Mouse (Mus musculus) right cerebral cortex, postnatal 36 days (tissue): ENCODE data around the gene Cd69.

Experiments used
- DNase-seq, 2 experiments: peaks; one replicate each; pipeline ENCODE4 v3.0.0; 2022; ENCODE audit warnings: low spot score in 2 of 2, mixed read lengths in 1 of 2

Gene Cd69

DNA sequence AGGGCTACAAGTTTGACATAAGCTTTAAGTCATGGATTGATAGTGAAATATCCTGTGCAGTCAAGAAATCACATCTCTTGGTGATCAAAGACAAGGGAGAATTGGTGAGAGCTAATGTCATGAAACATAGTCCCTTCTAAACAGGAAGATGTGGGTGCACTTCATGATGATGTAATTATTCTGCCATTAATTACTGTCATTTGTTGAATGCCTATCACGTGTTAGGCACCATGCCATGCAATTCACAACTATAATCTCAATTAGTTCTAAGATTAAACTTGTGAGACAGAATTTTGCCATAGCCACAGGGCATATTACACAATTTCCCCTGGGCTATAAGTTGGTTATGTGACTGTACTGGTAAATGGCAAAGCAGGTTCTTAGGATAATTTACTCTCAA lies 28.2 kb downstream of the Cd69 start:
- no peak for DNase-seq

DNA sequence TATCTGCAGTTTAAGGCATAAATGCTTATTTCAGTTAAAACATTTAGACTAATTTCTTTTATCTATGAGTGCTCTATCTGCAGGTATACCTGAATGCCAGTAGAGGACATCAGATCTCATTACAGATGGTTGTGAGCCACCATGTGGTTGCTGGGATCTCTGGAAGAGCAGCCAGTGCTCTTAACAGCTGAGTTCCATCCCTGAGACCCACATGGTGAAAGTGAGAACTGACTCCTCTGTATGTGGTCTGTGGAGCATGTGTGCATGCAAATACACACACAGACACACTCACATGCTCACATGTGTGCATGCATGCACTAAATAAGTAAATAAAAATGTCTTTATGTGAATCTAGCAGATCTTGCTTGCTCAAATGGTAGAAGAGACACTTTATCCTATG lies 29.4 kb downstream of the Cd69 start:
- no peak for DNase-seq

DNA sequence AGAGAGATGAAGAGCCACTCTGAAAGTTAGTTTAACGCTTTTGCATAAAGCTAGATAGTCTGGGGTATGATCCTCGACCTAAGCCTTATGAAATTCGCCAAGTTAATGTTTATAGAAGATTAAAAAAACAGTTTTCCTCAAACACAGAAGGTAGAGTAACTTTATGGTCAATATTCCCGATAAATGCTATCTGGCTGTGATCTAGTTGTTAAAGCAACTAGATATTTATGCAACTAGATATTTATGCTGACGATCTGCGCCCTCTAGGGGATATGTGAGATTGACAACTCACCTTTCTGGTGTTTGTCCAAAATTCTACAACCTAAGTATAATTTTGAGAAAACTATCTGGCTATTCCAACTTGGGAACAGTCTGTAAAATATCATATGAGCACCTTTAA lies 33.3 kb downstream of the Cd69 start:
- DNase-seq: no peak

DNA sequence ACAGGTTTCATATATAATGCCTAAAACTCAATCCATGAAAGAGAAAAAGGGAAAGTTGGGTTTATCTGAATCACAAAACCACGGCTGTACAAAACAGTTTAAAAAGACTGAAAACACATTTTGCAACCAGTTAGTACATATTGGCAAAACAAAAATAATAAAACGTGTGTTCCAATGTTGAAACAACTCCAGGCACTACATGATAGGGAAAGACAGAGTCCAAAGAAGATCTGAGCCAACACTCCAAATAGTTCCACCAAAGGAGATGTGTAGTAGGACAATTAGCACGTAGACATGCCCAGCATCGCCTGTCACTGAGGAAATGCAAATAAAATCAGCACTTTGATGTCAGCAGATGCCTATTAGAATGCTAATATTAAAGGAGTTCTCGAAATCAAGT lies 33.8 kb downstream of the Cd69 start:
- no peak for DNase-seq

DNA sequence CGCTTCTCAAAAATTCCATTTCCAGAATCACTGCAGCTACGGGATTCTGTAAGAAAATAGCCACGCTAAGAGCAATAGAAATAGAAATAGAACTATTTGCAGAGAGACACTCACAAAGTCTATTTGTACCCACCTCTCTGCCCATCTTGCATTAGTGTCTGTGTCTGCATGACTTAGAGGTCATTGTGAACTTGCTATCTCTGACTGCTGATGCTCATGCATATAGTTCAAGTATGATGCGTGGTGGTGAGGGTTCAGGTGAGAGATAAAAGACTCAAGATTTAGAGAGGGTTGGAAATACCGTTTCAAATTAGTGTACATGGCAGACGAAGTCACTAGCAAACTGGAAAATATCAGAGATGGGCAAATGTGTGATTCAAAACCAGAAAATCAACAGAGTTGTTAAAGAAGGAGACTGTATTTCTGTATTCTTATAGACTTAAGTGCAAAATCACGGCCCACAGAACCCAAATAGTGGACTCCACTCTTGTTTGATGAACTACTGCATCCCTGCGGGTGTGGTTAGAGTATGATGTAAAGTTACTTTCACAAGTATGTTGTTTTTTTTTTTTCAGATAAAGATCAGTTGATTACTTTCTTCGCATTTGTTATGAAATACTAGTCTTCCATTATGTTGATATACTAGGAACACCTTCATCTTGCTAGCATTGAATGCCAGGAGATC lies 35.5 kb downstream of the Cd69 start:
- no peak for DNase-seq

DNA sequence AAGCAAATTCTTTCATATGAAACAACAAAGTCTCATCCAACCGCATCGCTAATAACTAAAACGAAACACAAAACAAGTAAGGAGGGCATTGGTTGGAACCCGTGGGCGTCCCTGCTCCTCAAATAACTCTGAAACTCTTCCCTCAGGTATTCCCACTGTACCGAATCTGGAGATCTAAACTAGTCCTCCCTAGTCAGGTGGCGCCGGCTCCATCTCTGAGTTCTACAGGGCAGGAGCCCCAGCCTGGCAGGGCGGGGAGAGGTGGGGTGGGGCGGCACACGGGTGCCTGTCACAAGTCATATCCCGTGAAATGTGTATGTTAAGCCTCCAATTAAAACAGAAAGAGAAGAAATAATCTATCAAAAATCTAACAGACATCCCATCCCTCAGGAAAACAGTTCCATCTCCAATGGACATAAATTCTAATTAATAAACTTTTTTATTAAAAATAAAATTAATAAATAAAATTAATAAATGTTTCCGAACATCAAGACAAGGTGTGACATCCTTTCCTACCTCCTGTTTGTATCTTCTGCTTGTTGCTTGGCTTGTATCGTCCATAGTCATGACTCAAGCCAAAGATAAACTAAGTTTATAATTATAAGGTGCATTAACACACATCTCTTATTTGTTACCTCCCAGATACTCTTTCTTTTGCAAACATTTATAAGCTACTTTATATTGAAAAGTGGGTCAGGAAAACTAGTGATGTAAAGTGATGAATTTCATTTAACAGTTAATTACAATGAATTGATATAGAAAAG lies 36.8 kb downstream of the Cd69 start:
- no peak for DNase-seq

DNA sequence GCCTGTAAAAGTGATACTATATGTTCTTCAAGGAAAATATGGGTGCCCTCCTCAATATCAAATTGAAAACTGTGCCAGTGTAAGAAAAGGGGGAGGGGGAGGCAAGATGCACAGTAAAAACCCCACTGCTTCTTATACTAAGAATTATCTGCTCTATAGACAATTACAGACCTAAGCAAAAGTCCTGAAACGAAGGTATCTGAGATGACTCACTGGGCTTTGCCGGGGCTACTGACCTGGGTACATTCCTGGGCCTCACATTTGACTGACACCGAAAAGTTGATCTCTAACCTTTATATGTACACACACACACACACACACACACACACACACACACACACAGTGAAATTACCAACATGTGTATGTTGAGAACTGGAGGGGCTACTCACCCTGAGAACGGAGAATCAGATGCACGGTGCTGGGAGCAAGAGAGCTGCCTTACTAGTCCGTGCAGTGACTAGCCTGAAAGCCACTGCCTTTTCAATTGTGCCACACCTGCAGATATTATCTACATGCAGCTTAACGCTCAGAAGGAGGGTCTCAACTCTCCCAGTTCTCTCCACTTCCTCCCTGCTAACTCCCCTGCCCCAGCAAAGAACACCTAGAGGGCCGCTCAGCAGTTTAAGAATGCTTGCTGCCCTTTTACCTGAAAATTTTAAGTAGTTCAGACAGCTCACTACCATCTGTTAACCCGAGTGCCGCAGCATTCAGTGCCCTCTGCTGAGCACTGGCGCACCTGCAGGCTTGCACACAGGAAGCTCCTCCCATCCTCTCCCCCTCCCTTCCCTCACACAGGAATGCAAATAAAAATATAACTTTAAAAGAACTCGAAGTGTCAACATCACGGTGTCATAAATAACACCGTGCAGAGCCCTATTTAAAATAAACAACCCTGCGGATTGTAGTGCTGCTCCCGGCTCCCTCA lies 37.6 kb downstream of the Cd69 start:
- peak; percentile 57 to 67 for DNase-seq

DNA sequence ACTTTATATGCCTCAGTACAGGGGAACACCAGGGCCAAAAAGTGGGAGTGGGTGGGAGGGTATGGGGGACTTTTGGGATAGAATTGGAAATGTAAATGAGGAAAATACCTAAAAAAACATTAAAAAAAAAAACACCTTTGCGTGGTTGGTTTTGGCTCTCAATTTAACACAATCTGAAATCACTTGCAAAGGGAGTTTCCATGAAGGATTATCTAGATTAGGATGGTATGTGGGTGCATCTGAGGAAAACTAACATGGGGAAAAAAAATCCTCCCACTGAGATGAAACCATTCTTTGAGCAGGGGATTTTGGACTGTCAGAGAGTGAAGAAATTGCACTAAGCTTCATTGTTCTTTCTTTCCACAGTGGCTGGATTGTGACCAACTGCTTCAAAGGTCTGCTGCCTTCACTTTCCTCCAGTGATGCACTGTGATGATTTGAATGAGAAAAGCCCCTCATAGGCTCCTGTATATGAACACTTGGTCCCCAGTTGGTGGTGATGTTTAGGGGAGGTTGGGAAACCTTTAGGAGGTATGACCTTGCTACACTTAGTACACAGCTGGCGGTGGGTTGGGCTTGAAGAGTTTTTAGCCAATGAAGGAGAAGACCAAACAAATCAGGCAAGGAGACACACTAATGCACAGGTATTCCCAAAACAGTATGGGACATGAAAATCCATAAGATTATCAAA lies 38.4 kb downstream of the Cd69 start:
- DNase-seq: no peak

DNA sequence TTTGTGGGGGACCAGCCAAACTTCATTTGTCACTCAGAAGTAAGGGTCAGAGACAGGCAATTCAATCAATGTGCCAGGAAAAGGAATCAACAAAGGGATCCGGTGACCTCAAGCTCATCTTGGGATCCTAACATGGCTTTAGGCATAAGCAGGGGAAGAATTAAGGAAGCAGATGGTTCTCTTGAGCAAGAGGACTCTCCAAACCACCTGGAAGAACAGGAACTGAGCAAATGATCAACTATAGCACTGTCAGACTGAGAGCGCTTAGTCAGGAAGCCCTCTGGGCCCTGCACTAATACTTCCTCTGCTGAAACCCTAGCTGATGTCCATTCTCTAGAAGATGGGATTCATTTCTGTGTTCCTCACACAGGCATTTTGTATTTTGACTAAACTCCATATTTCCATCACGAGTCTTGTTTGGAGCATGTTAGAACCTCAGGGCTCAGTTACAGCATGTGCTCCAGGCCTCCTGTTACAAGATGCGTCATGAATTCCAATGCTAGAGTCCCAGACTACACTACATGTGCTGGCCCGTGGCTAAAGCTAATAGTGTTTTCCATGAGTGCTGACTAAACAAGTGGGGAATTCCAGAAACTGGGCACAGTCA lies 39.3 kb downstream of the Cd69 start:
- no peak for DNase-seq

DNA sequence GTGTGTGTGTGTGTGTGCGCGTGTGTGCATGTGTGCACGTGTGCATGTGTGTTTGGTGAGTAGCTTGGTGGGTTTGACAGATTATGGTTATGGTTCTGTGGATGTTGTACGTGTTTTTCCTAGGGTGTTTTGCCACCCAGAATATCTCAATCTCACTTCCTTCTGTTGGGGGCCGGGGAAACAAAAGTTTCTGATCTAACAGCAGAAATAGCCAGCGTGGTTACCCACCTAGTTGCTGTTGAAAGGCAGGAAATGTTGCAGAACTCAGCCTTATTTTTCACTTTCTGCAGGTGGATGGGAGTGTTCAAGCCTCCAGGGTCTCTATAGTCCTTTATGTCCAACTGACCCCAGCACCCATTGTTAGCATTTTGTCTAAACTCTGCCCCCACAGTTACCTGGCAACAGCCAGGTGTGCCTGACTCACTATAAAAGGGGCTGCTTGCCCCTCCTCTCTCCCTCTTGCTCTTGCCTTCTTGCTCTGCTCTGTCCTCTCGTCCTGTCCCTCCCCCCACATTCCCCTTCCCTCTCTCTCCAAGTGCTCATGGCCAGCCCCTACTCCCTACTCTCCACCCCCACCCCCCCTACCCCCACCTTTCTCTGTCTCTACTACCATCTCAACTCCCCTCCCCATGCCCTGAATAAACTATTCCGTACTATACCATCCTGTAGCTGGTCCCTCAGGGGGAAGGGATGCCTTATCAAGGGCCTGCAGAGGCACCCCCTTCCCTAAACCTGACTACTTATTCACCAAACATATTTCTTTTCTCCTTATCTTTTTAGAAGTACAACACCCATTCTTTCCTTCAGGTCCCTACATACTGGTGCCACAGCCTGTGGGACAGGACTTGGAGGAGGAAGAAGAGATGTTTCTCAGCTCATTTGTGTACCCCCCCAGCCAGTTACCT lies 40.5 kb downstream of the Cd69 start:
- DNase-seq: no peak

DNA sequence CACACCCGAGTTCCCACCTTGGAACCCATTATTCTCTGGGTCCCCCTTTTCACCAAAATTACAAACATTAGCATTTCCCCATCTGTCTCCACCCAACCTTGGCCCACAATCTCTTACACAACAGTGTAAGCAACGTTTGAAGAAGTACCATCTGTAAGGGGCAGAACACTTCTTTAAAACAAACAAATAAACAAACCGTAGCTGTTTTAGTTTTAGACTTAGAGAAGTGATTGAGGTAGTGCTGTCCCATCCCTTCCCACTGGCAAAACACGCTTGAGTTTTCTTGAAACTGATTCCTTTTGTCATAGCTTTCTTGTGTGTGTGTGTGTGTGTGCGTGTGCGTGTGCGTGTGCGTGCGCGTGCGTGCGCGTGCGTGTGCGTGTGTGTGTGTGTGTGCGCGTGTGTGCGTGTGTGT lies 41.3 kb downstream of the Cd69 start:
- DNase-seq: no peak

DNA sequence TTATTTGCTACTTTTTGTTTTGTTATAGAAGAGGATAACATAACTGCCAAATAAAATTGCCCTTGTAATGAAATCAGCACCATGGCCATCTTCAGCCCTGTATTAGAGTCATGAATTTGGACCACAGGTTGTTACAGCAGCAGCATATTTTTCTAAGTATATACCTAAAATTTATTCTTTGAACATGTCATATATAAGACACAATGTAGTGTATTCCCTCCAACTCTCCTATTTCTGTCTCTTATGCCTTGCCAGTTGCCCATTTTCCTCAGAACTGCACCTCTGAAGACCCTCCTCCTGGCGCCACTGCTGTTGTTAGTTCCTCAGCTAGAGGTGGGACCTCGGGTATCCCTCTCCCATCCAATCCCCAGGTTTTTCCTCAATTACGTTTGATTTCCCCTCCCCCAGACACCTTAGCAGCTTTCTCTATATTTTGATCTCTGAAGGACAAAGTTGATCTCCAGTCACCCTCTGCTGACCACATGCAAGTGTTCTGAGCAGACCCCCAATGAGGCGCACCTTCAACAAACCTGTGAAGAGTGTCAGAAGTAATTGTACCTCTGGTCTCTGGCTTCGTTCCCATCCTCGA lies 41.8 kb downstream of the Cd69 start:
- DNase-seq: no peak

DNA sequence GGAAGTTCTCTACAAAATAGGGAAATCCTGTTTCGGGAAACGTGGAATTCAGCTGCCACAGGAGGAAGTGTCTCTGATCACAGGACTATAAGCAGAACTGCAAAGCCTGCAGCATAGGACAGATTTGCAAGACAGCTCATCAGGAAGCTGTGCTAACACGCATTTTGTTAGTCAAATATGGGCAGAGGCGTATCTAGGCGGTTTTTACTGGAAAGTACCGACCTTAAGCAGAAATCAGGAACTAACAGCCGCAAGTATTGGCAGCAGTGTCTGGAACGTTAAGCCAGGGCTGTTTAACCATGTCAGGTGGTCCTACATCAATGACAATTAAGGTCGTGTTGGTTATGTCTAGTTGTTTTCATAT lies 42.4 kb downstream of the Cd69 start:
- no peak for DNase-seq

DNA sequence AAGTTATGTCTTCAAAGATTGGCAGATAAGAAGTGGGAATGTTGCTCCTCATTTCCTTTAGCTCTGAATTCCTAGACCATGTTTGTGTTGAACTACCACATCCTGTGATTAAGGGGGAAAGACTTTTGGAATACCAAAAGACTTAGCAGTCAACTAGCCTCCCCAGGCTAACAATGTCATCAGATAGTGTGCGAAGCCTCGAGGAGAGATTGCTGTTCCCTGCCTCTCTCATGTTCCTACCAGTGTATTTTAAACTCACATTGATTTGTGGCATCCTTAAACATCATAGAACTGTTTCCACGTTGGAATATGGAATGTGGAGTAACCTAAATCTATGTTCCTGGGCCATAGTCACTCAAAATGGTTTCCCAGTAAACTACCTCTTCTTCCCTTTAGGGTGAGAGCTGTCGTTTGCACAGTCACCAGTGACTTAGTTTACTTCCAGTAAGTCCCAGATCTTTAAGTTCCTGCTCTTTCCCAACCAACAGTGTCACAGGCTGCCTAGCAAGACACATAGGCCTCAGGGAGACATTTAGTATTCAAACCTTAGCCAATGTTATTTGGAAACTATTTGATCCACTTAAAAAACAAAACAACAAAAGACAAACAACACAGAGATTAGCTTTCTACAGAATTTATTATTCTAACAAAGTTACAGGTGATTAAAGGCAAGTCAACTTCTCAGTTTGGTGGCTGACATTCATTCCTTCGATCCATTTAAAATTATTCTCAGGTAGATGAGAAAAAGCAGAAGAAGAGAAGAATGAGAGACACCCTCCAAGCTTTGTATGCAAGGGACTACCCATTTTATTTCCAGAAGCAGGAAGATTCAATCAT lies 43.0 kb downstream of the Cd69 start:
- DNase-seq: no peak

DNA sequence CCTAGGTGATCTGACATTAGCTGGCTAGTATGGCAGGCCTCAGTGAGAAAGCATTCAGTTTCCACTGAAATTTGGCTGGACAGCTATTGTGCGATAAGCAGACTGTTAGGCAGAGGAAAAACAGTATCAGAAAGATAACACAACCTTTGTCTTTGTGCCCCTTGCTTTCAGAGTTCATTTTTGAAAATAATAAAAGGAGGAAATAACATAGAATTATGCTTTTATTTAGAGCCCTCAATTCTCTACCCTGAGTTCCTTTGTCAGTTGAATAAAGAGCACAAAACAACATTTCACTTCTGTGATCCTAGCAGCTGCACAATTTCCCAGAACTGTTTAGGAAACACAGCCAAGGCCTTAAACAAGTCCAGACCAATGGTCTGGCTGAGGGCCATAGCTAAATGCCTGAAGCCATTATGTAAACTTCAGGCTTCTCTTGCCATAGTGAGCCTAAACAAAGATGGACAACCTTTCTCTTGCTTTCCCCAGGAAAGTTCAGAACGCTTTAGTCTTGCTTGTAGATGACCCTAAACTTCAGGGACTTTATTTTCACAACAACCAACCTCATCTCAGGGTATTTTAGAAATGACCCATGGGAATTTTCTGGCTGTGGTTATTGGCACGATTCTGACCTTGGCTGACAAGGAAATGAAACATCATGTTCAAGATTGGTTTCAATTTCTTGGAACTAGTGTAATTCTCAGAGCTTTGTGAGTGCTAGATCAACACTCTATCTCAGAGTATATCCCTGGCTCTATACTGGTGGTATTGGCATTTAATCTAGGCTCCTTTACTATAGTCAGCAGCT lies 45.3 kb downstream of the Cd69 start:
- DNase-seq: no peak

DNA sequence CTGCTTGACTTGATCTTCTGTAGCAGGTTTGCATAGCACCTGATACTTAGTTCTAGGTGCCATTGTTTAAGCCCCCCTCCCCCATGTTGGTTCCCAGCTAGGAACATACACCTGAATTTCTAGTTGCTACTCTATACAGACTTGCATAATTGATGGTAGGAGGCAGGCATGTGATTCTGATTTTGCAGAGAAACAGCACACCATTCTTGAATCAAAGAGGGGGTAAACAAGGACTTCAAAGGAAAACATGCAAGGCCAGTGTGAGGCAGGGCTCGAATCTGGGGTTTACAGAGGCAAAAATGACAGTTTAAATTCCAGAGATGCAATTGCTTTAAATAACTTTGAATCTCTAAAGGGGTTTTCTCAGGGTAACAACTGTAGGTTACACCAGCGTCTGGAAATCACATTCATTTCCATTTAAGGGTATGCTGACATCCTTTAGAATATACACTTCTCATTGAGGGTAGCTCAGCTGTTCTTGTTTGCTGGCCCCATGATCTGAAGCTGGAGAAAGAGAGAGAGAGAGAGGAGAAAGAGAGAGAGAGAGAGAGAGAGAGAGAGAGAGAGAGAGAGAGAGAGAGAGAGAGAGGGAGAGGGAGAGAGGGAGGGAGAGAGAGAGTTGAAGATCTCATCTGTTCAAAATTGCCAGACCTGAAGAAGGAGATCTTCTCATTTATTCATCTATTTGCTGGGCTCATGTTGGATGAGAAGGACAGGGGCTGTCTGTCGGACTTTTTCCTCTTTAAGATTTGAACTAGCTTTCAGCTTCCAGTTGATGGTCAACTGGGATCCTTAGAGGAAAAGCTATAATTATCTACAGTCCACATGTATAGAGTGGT lies 46.1 kb downstream of the Cd69 start:
- no peak for DNase-seq

DNA sequence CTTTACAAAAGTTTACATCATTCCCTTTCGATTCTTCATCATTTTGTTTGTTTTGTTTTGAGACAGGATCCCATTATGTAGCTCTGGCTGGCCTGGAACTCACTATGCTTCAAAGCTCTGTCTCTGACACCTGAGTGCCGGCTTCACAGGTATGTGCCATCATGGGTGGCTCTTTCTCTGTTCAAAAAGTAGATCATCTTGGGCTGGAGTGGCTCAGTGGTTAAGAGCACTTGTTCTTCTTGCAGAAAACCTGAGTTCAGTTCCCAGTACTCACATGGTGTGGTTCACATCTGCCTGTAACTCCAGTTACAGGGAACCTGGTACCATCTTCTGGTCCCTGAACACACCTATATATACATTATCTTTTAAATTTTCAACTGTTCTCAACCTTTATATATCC lies 50.2 kb downstream of the Cd69 start:
- no peak for DNase-seq
